Mouse (Mus musculus): ENCODE results near the gene Bahd1. TPM values are rescaled to one million over a fixed set of nuclear protein-coding genes. Genes with fewer than 3 reads are reported as not detected.
A peak's percentile ranks its signal among the peaks of the same experiment; 100 is the strongest.

Gene Bahd1
- total RNA-seq, 2 experiments from 2014 or later = 8.8 to 15.1 TPM

- no peak for ATAC-seq (replicated peaks; ENCODE audit: low FRiP score, poor library complexity, severe bottlenecking)
Measured at GRCm38 (mm10) chr2:118897392-118897791, 2.8 kb upstream of the Bahd1 start.

- ATAC-seq (replicated peaks; ENCODE audit: low FRiP score, poor library complexity, severe bottlenecking) = no peak
Measured at GRCm38 (mm10) chr2:118897808-118898207, 2.4 kb upstream of the Bahd1 start.

DNA sequence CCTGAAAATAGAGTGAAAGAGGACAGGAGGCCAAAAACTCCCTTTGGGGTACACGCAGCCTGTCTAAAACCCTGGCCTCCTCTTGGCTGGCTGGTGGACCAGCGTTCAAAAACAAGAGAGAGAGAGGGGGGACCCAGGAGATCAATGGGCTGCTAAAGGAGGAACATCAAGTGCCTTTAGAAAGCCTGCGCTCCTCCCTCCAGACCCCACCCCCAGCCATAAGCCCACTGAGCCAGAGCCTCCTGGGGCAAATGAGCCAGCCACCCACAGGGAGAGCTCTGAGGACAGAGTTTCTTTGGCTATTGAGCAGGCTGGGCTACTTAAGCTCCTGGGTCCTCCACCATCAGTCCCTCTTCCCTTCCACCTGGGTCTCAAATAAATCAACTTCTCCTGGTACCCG, 1.4 kb upstream of the Bahd1 start:
- no peak for ATAC-seq (replicated peaks; ENCODE audit: low FRiP score, poor library complexity, severe bottlenecking)

DNA sequence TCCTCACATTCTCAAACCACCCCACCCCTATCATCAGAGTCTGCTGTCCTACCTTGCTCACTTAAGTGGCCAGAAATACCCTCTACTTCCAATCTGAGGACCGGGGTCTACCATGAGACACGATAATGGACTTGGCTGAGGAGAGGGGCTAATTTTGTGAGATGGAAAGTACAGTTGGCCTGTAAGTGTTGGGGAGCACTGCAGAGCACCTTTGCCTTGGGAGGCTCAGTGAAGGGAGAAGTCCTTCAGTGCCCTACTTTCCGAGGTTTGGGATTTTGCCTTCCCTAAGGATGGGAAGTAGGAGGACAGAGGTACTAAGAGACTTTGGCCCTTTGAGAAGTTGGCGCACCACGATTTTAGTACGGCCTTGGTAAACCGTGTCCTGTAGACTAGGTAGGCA, 871 bp upstream of the Bahd1 start:
- no peak for ATAC-seq (replicated peaks; ENCODE audit: low FRiP score, poor library complexity, severe bottlenecking)

DNA sequence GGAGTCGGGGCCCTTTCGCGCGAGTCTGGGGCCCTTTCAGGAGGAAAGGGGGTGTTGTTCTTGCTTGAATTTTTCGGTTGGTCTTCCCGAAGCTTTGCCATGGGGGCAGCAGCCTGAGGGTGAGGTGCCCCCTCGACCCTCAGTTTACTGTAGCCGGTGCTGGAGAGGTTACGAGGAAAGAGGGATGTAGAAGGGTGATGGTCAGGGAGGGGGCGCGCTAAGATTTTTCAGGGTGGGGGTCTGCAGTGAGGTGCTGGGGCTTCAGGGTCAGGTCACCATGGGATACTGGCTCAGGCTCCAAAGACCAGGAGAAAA, 606 bp downstream of the Bahd1 start:
- ATAC-seq (replicated peaks; ENCODE audit: low FRiP score, poor library complexity, severe bottlenecking) = no peak

- peak; percentile 94 for ATAC-seq (replicated peaks; ENCODE audit: low FRiP score, poor library complexity, severe bottlenecking)
Measured at GRCm38 (mm10) chr2:118901175-118902031, 1.2 kb downstream of the Bahd1 start.

DNA sequence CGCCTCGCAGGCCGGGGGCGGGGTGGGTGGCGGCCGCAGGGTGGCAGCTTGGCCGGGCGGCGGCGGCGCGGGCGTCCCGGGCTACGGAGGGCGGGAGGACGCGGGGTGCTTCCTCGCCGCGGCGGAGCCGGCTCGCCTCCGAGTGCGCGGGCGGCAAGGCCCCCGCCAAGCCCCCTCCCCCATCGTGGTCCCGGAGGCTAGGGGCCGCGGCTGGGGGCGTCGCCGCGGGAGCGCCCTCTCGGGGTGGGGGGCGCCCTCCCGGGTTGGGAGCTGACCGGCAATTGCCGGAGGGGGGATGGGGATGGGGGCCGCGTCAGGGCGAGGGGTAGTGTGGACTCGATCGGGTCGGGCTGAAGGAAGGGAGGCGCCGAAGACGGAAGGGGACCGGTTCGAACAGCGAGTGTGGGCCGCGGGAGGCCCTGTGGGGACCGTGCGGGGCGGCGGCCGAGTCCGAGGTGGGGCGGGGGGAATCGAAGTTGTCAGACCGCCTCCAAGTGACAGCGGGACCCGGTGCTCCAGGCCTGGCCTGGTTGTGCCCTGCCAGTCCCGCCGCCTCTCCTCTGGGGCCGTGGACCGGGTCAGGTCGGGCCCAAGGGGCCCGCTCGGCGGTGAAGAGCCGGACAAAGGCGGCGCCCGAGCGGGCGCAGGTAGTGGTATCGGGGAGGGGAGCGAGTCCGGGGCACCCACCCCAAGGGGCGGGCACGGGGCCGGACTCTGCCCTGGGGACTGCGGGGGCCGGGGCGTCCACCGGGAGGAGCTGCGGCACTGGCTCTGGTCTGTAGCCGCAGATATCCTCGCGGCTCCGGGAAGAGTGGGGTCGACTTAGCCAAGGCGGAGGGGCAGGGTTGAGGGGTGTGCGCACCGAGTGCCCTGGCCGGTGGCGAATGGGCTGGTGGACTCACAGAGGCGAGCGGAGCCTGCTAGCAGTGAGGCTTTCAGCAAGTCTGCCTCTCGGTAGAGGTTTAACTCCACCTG, 2.2 kb downstream of the Bahd1 start:
- ATAC-seq (replicated peaks; ENCODE audit: low FRiP score, poor library complexity, severe bottlenecking) = no peak

DNA sequence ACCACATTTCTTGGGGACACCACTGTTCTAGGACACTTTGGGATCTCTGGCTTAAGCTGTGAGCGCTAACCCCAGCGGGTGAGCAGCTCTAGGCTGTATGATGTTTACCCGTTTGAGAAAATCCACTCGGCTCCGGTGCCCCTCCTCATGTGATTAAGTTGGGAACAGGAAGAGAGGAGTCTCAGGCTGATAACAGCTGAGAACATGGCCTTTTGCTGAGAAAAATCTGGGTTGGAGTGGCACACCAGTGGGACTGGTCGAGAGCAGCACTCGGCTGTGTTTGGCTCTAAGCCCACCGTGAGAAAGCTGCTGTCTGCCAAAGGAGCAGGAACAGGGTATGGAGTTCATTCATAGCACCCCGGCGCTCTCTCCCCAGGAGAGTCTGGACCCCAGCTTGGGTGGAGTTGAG, 3.2 kb downstream of the Bahd1 start:
- no peak for ATAC-seq (replicated peaks; ENCODE audit: low FRiP score, poor library complexity, severe bottlenecking)

DNA sequence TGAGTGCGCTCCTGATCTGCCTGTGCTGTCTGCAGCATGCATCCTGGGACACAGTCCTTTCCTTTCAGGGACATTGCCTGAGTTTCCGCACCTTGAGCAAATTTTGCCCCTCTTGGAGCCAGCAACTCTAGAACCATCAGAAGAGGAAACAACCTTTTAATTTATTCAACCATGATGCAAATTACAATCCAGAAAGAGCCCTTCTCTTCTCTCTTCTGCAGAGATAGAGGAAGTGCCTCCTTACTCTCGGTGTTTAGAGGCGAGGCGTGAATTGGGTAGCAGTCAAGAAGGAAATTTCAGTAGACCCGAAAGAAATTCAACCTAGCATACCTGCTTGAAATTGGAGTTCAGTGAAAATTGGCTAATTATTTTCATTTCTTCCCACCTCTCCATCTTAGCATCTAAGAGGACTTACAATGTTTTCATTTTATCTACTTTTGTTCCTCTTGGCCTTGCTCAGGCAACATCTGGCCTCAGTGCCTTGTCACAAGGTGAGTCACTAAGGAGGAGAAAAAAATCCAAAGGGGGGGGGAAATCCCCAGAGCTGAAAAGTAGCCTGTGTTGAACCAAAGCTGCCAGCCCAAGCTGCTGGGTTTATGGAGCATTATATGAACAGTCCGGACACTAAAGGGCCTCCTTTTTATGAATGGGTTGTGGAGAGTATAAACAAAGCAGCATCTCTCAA, 5.4 kb downstream of the Bahd1 start:
- no peak for ATAC-seq (replicated peaks; ENCODE audit: low FRiP score, poor library complexity, severe bottlenecking)

DNA sequence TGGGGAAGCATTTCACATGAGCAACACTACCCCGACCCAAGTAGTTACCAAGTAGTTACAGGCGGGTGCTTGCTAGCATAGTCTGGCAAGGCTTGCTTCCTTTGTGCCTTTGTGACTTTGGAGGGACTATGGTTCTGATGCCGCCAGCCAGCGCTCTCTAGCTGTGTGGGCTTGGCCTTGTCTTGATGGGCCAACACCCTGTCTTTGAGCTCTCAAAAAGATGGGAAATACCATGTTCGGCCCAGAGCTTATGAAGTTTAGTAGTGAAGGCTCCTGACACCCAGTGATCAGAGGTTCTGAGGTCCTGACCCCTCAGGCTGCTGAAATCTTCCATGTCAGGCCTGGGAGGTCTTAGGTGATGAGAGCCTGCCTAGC, 5.9 kb downstream of the Bahd1 start:
- ATAC-seq (replicated peaks; ENCODE audit: low FRiP score, poor library complexity, severe bottlenecking) = no peak

- ATAC-seq (replicated peaks; ENCODE audit: low FRiP score, poor library complexity, severe bottlenecking) = no peak
Measured at GRCm38 (mm10) chr2:118907781-118908180, 7.6 kb downstream of the Bahd1 start.

DNA sequence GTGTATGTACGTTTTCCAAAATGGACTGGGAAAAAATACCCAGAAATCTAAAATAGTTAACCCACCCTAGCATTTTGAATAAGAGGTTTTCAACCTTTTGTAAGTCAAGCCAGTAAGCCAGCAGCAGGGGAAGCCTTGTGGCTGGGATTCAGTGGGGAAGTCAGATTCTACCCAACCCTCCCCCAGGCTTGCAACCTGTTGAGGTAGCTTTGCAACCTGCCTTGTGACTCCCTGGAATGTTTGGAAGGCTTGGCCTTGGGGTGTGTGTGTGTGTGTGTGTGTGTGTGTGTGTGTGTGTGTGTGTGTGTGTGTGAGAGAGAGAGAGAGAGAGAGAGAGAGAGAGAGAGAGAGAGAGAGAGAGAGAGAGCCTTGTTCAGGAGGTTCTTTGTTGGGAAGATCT, 9.0 kb downstream of the Bahd1 start:
- ATAC-seq (replicated peaks; ENCODE audit: low FRiP score, poor library complexity, severe bottlenecking) = no peak

DNA sequence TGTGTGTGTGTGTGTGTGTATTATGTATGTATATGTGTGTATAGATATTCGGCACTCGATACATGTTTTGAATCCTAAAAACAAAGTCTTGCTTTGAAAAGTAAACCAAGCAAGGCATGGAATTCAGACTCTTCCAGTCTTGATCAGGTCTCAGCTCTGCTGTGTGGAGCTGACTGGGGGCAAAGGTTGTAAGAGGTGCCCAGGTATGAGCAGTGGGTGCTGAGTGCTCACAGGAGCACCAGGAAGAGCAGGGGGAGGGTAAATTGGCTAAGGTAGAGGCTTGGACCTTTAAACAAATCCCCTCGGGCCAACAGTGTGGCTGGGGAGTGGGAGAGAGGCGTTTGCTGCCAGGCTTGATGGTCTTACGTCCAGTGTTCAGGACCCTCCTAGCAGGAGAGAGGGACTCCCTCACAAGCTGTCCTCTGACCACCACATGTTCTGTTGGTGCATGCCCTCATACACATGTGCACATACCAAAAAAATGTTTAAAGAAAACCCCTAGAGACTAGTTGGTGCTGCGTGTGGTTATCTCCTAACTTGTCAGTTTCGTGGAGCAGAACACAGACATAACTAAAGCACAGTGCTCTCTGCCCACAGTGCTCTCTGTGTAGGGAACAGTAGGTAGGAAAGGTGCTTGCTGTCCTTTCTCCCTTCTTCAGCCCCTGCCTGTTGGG, 10.6 kb downstream of the Bahd1 start:
- ATAC-seq (replicated peaks; ENCODE audit: low FRiP score, poor library complexity, severe bottlenecking) = no peak

- no peak for ATAC-seq (replicated peaks; ENCODE audit: low FRiP score, poor library complexity, severe bottlenecking)
Measured at GRCm38 (mm10) chr2:118912706-118913105, 12.5 kb downstream of the Bahd1 start.

GRCm38 (mm10) chr2:118913551-118914276, 13.5 kb downstream of the Bahd1 start:
- no peak for ATAC-seq (replicated peaks; ENCODE audit: low FRiP score, poor library complexity, severe bottlenecking)

GRCm38 (mm10) chr2:118914685-118915084, 14.5 kb downstream of the Bahd1 start:
- ATAC-seq (replicated peaks; ENCODE audit: low FRiP score, poor library complexity, severe bottlenecking) = no peak

DNA sequence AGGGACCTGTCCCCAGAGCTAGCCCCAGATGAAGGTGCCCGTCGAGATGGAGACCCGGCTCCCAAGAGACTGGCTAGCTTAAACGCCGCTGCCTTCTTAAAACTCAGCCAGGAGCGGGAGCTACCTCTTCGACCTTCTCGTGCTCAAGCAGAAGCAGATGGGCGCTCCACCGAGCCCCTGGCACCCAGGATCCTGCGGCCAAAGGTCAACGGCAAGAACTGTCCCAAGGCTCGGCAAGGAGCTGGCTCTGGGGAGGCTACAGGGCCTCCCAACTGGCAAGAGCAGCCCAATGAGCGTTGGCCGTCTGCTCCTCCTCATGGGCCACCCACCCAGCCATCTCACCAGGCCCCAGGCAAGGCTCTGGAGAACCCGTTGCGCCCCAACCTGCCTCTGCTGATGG, 16.3 kb downstream of the Bahd1 start:
- no peak for ATAC-seq (replicated peaks; ENCODE audit: low FRiP score, poor library complexity, severe bottlenecking)

GRCm38 (mm10) chr2:118918543-118918942, 18.4 kb downstream of the Bahd1 start:
- ATAC-seq (replicated peaks; ENCODE audit: low FRiP score, poor library complexity, severe bottlenecking) = no peak

DNA sequence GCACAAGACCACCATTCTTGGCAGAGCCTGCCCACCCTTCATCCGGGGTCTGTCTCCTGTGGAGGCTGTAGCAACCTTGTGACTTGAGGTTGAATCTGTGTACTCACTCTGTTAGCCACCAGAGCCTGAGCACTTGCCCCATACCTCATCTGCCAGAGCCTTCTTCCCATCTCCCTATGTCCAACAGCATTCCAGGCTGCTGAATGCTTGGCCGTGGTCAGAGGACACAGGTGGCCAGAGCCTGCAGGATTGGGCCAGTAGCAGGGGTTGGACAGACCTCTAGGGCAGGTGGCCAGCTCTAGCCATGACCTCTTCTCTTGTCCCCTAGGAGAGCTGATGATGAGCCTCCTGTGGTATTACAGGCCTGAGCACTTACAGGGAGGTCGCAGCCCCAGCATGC, 20.3 kb downstream of the Bahd1 start:
- ATAC-seq (replicated peaks; ENCODE audit: low FRiP score, poor library complexity, severe bottlenecking) = no peak
